Mouse (Mus musculus) thymus, adult 2 months (tissue): ENCODE measurements at regions not wholly inside any gene's neighbourhood (a gene's known extent, or its start where the extent isn't known, plus 50 kb on each side); places are given as distances from the start of the nearest gene placed in this dataset.

Experiments used
- CTCF ChIP-seq: fragments of 200-500 bp; IDR thresholded peaks from 2 replicates; pipeline ENCODE4 v1.5.1; 2012; ENCODE audit warnings: mild to moderate bottlenecking, control low read depth, low read length, moderate library complexity, borderline replicate concordance; ENCODE audit not compliant: control insufficient read depth, poor library complexity, insufficient read depth; ENCODE audit errors: extremely low read depth
- POLR2A ChIP-seq: fragments of 200-500 bp; IDR thresholded peaks from 2 replicates; pipeline ENCODE4 v1.6.1; 2012; ENCODE audit warnings: mild to moderate bottlenecking, low read length, control low read depth, moderate library complexity; ENCODE audit not compliant: control insufficient read depth, poor library complexity, insufficient read depth; ENCODE audit errors: extremely low read depth

GRCm38 (mm10) chr10:53462449-53463308 lies 82.9 kb upstream of the Cep85l start:
- TF ChIP-seq CTCF (no peak), POLR2A (no peak)
